Mouse (Mus musculus) WW6 (cell line): Measurements from ENCODE around the gene Lef1.

Experiments used
- DNase-seq: peaks from one replicate; pipeline ENCODE4 v3.0.0-alpha.2; 2013; ENCODE audit warnings: low read depth, low spot score

Lef1 gene

GRCm38 (mm10) chr3:131247851-131248250 lies 137.6 kb downstream of the Lef1 start:
- no peak for DNase-seq

- no peak for DNase-seq
Measured at GRCm38 (mm10) chr3:131248444-131248843, 138.2 kb downstream of the Lef1 start.

- DNase-seq: no peak
Measured at GRCm38 (mm10) chr3:131250283-131250682, 140.0 kb downstream of the Lef1 start.

GRCm38 (mm10) chr3:131250978-131251377 lies 140.7 kb downstream of the Lef1 start:
- DNase-seq: no peak

GRCm38 (mm10) chr3:131251601-131252000 lies 141.3 kb downstream of the Lef1 start:
- no peak for DNase-seq

GRCm38 (mm10) chr3:131254991-131255390 lies 144.7 kb downstream of the Lef1 start:
- no peak for DNase-seq

- no peak for DNase-seq
Measured at GRCm38 (mm10) chr3:131255399-131255981, 145.2 kb downstream of the Lef1 start.

- DNase-seq: no peak
Measured at GRCm38 (mm10) chr3:131258921-131259320, 148.7 kb downstream of the Lef1 start.

GRCm38 (mm10) chr3:131259392-131259965 lies 149.2 kb downstream of the Lef1 start:
- no peak for DNase-seq

GRCm38 (mm10) chr3:131260418-131260817 lies 150.1 kb downstream of the Lef1 start:
- DNase-seq: no peak

GRCm38 (mm10) chr3:131263766-131264486 lies 153.7 kb downstream of the Lef1 start:
- DNase-seq: no peak

- DNase-seq: no peak
Measured at GRCm38 (mm10) chr3:131265516-131265915, 155.2 kb downstream of the Lef1 start.

- DNase-seq: no peak
Measured at GRCm38 (mm10) chr3:131266366-131267050, 156.2 kb downstream of the Lef1 start.

- DNase-seq: no peak
Measured at GRCm38 (mm10) chr3:131270381-131270780, 160.1 kb downstream of the Lef1 start.

GRCm38 (mm10) chr3:131271157-131271556 lies 160.9 kb downstream of the Lef1 start:
- peak; percentile 47 for DNase-seq

- DNase-seq: peak; percentile 55
Measured at GRCm38 (mm10) chr3:131271559-131272373, 161.5 kb downstream of the Lef1 start, which contains the start of gene Hadh. TSS of gene Hadh (minus strand) at chr3:131272101.

- no peak for DNase-seq
Measured at GRCm38 (mm10) chr3:131272374-131273100, 162.3 kb downstream of the Lef1 start.
